Mouse (Mus musculus): ENCODE results near the gene Hoxc10. TPM values are rescaled to one million over a fixed set of nuclear protein-coding genes. Genes with fewer than 3 reads are reported as not detected.

Gene Hoxc10
- polyA plus RNA-seq (2015; fragmentation: Nextera tagmentation; extraction: Ambion mirVana), result not detected in 2 replicates

- Histone ChIP-seq H3K36me3 (ENCODE audit: control insufficient read depth, insufficient read depth) (no peaks in the 10 kb centered on the region), H3K4me2 (ENCODE audit: low read depth, low read length) (no peak within 1 kb of the TSS), H3K27ac (ENCODE audit: low read length) (no peak within 1 kb of the TSS), H3K9me3 (replicated peaks; ENCODE audit: control insufficient read depth, low read length) (no peaks in the 10 kb centered on the region), H3K4me1 (ENCODE audit: control insufficient read depth, low read depth, low read length) (no peaks in the 10 kb centered on the region), H3K4me3 (ENCODE audit: low read depth, low read length) (no peak within 1 kb of the TSS), H3K9ac (ENCODE audit: low read depth, low read length) (no peak within 1 kb of the TSS), H3K27me3 (ENCODE audit: control insufficient read depth, insufficient read depth, low read depth, low read length) (peaks cover 95% of the 10 kb centered on the region)
- 4% methylated on average over 27 of the region's 27 CpGs for WGBS (ENCODE audit: insufficient replicate concordance)
- ATAC-seq (ENCODE audit: low read depth), result no peak
These were observed at the start of gene Hoxc10 for GRCm38 (mm10) chr15:102966776-102967311. Hoxc10 (plus strand) TSS chr15:102966796.

GRCm38 (mm10) chr15:102917972-102918572 is 48.5 kb upstream of the Hoxc10 start:
- ATAC-seq (ENCODE audit: low read depth), result no peak
- WGBS (ENCODE audit: insufficient replicate concordance), result 2% methylated on average over 20 of the region's 20 CpGs
- no peaks in the 10 kb centered on the region; the same call in 1 of the 2 replicates for H3K4me1 ChIP-seq (ENCODE audit: control insufficient read depth, low read depth, low read length)
- no peaks in the 10 kb centered on the region for H3K9me3 ChIP-seq (replicated peaks; ENCODE audit: control insufficient read depth, low read length)
- H3K27me3 ChIP-seq (ENCODE audit: control insufficient read depth, insufficient read depth, low read depth, low read length), result peaks cover 91% of the 10 kb centered on the region
- no peak overlapping the region for H3K4me3 ChIP-seq (ENCODE audit: low read depth, low read length)
- H3K36me3 ChIP-seq (ENCODE audit: control insufficient read depth, insufficient read depth), result no peaks in the 10 kb centered on the region
- H3K27ac ChIP-seq (ENCODE audit: low read length), result no peak overlapping the region
- H3K9ac ChIP-seq (ENCODE audit: low read depth, low read length), result no peak overlapping the region
- no peak overlapping the region for H3K4me2 ChIP-seq (ENCODE audit: low read depth, low read length)

GRCm38 (mm10) chr15:102918611-102919265 is 47.9 kb upstream of the Hoxc10 start:
- no peak overlapping the region for H3K9ac ChIP-seq (ENCODE audit: low read depth, low read length)
- no peak overlapping the region for H3K27ac ChIP-seq (ENCODE audit: low read length)
- no peaks in the 10 kb centered on the region for H3K36me3 ChIP-seq (ENCODE audit: control insufficient read depth, insufficient read depth)
- H3K4me2 ChIP-seq (ENCODE audit: low read depth, low read length), result no peak overlapping the region
- H3K27me3 ChIP-seq (ENCODE audit: control insufficient read depth, insufficient read depth, low read depth, low read length), result peaks cover 91% of the 10 kb centered on the region
- ATAC-seq (ENCODE audit: low read depth), result no peak
- WGBS (ENCODE audit: insufficient replicate concordance), result 5% methylated on average over 7 of the region's 7 CpGs
- H3K9me3 ChIP-seq (replicated peaks; ENCODE audit: control insufficient read depth, low read length), result no peaks in the 10 kb centered on the region
- no peak overlapping the region for H3K4me3 ChIP-seq (ENCODE audit: low read depth, low read length)
- no peaks in the 10 kb centered on the region; the same call in 1 of the 2 replicates for H3K4me1 ChIP-seq (ENCODE audit: control insufficient read depth, low read depth, low read length)

GRCm38 (mm10) chr15:102919336-102920180 is 47.0 kb upstream of the Hoxc10 start:
- H3K27me3 ChIP-seq (ENCODE audit: control insufficient read depth, insufficient read depth, low read depth, low read length), result peaks cover 93% of the 10 kb centered on the region
- no peaks in the 10 kb centered on the region for H3K36me3 ChIP-seq (ENCODE audit: control insufficient read depth, insufficient read depth)
- no peak for ATAC-seq (ENCODE audit: low read depth)
- H3K4me1 ChIP-seq (ENCODE audit: control insufficient read depth, low read depth, low read length), result no peaks in the 10 kb centered on the region; the same call in 1 of the 2 replicates
- no peak overlapping the region for H3K4me3 ChIP-seq (ENCODE audit: low read depth, low read length)
- 4% methylated on average over 12 of the region's 12 CpGs for WGBS (ENCODE audit: insufficient replicate concordance)
- no peak overlapping the region for H3K9ac ChIP-seq (ENCODE audit: low read depth, low read length)
- no peaks in the 10 kb centered on the region for H3K9me3 ChIP-seq (replicated peaks; ENCODE audit: control insufficient read depth, low read length)
- H3K4me2 ChIP-seq (ENCODE audit: low read depth, low read length), result no peak overlapping the region
- H3K27ac ChIP-seq (ENCODE audit: low read length), result no peak overlapping the region

DNA sequence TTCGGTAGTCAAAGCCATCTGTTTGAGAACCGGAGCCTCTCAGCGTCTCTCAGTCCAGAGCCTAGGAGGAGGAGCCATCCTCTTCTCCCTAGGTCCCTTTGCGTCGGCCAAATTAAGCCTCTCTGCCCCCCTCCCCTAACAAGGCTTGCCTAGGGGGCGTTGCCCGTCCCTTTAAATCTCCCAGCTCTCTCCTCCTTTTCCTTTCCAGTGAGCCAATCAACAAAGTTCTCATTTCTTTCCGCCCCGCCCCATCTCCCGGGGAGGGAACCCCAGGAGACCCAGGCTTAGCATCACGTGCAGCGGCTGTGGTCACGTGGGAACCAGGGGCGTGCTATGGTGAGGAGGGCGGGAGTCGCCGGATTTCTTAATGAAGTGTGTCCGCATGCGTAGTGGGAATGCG is 46.0 kb upstream of the Hoxc10 start:
- Histone ChIP-seq H3K9me3 (replicated peaks; ENCODE audit: control insufficient read depth, low read length) (no peaks in the 10 kb centered on the region), H3K4me1 (ENCODE audit: control insufficient read depth, low read depth, low read length) (no peaks in the 10 kb centered on the region; the same call in 1 of the 2 replicates), H3K4me3 (ENCODE audit: low read depth, low read length) (no peak overlapping the region), H3K9ac (ENCODE audit: low read depth, low read length) (no peak overlapping the region), H3K27me3 (ENCODE audit: control insufficient read depth, insufficient read depth, low read depth, low read length) (peaks cover 92% of the 10 kb centered on the region), H3K4me2 (ENCODE audit: low read depth, low read length) (no peak overlapping the region), H3K36me3 (ENCODE audit: control insufficient read depth, insufficient read depth) (no peaks in the 10 kb centered on the region), H3K27ac (ENCODE audit: low read length) (no peak overlapping the region)
- WGBS (ENCODE audit: insufficient replicate concordance), result 2% methylated on average over 19 of the region's 20 CpGs
- no peak for ATAC-seq (ENCODE audit: low read depth)

- H3K27me3 ChIP-seq (ENCODE audit: control insufficient read depth, insufficient read depth, low read depth, low read length), result peaks cover 92% of the 10 kb centered on the region
- no peaks in the 10 kb centered on the region for H3K9me3 ChIP-seq (replicated peaks; ENCODE audit: control insufficient read depth, low read length)
- 3% methylated on average over 69 of the region's 88 CpGs for WGBS (ENCODE audit: insufficient replicate concordance)
- no peak within 1 kb of the TSS for H3K4me3 ChIP-seq (ENCODE audit: low read depth, low read length)
- H3K4me1 ChIP-seq (ENCODE audit: control insufficient read depth, low read depth, low read length), result no peaks in the 10 kb centered on the region; the same call in 1 of the 2 replicates
- no peak within 1 kb of the TSS for H3K27ac ChIP-seq (ENCODE audit: low read length)
- H3K36me3 ChIP-seq (ENCODE audit: control insufficient read depth, insufficient read depth), result no peaks in the 10 kb centered on the region
- no peak within 1 kb of the TSS for H3K4me2 ChIP-seq (ENCODE audit: low read depth, low read length)
- H3K9ac ChIP-seq (ENCODE audit: low read depth, low read length), result no peak within 1 kb of the TSS
- ATAC-seq (ENCODE audit: low read depth), result no peak
These were observed 45.3 kb upstream of the Hoxc10 start, which contains the start of gene Hoxc13 for GRCm38 (mm10) chr15:102921053-102922011. Hoxc13 (plus strand) TSS chr15:102921103.

- no peak overlapping the region for H3K27ac ChIP-seq (ENCODE audit: low read length)
- no peak overlapping the region for H3K9ac ChIP-seq (ENCODE audit: low read depth, low read length)
- H3K36me3 ChIP-seq (ENCODE audit: control insufficient read depth, insufficient read depth), result no peaks in the 10 kb centered on the region
- H3K4me2 ChIP-seq (ENCODE audit: low read depth, low read length), result no peak overlapping the region
- H3K9me3 ChIP-seq (replicated peaks; ENCODE audit: control insufficient read depth, low read length), result no peaks in the 10 kb centered on the region
- WGBS (ENCODE audit: insufficient replicate concordance), result under 1% methylated on average over 24 of the region's 24 CpGs
- ATAC-seq (ENCODE audit: low read depth), result no peak
- no peak overlapping the region for H3K4me3 ChIP-seq (ENCODE audit: low read depth, low read length)
- H3K27me3 ChIP-seq (ENCODE audit: control insufficient read depth, insufficient read depth, low read depth, low read length), result peaks cover 92% of the 10 kb centered on the region
- no peaks in the 10 kb centered on the region; the same call in 1 of the 2 replicates for H3K4me1 ChIP-seq (ENCODE audit: control insufficient read depth, low read depth, low read length)
These were observed 44.6 kb upstream of the Hoxc10 start for GRCm38 (mm10) chr15:102922012-102922362.

Data from liver, embryonic 16.5 days (tissue).